1 mouse cellular context compared by ENCODE assay signal in the genomic region with DNA sequence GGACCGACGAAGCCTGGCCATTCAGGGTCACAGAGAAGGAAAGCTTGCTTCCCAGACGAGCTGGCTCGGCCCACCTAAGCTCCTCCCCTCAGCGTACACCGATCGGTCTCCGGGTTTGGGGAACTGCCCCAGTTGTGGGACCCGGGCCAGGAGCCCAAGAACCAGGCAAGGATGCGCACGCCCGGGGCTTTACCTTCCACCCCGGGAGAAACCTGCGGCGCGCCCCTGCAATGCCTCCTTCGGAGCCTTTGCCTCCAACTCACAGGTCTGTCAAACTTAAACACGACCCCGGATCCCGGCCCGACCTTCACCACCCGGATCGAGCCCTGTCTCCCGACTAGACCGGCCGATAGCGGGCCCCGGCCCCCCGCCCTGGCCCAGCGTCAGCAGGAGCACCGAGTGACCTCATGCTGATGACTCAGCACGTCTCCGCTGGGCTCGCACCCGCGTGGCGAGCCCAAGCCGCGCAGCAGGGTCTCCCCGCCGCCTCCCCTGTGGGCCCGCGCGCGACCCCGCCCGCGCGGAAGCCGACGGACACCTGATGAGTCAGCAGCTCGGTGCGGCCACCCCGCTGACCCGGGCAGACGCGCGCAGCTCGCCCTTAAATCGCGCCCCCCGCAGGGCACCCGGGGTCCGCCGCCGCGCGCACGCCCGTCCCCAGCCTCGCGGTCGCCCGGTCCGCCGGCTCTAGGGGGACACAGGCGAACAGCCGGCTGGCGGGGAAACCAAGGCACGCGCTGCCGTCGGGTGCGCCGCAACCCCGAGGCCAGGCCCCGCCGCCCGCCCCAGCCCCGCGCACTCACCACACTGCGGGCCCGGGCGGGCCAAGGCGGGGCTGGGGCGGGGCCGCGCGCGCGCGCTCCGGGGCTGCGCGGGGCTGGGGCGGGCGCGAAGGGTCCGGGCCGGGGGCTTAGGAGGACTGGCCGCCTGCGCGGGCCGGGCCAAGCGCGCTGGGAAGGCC.
TF ChIP-seq lines count a peak whose summit lies in the region.

No protein-coding gene starts in this region.

TF ChIP-seq in myocyte, 11 proteins besides CTCF, POLR2A, EP300 and RAD21:
- peak; percentile 69 for TF ChIP-seq POLR2AphosphoS2 (IDR thresholded peaks at IDR 0.05; ENCODE audit: insufficient read length, low read depth)
- TF ChIP-seq MYOD1 (IDR thresholded peaks at IDR 0.05; ENCODE audit: control insufficient read depth in 1 of 3, insufficient read length in 2 of 3, low read depth in 2 of 3), result peak in 1 of 3 experiments; percentile 1
- no peak for TF ChIP-seq TCF12 (IDR thresholded peaks at IDR 0.05; ENCODE audit: insufficient read depth, poor library complexity, severe bottlenecking)
